ENCODE assay signal across 8 mouse cellular contexts in the genomic region with DNA sequence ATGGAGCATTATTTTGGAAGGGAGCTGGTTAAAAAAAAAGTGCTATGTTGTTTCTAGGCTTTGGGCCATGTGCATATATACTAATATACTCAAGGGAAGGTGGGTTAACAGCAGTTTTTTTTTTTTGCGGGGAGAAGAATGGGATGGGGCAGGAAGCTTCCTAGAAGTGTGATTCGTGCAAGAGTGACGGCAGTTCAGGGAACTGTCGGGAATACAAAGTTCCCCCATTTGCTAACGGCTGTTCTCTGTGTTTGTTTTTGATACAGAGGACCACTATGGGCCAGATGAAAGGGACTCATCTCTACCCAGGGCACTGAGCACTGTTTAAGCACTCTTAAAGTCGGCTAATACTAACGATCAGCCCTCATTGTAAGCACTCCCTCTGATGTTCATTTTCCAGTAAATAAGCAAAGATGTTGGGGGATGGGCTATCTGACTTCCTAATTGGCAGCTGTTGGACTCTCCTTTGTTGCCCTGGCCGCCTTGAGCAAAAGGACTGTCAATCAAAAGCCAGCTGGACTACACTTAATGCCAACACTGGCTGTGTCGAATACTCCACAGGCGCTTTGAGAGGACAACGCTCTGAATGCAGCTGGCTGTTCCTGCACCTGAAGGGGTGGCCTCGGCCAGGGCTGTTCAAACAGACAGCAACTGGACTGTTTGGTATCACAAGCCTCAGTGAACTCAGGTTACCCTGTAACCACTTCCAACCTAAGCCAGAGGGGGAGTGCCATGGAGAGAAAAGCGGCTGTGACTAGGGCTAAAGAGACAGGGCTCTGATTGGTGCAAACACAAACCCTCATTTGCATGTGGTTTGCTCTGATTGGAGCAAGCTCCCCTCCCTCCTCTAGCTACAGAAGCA. TPM values are rescaled to one million over a fixed set of nuclear protein-coding genes. Genes with fewer than 3 reads are reported as not detected.
DNase-seq lines count a peak whose midpoint lies in the region; ATAC-seq and TF ChIP-seq lines count a peak whose summit lies in the region.

No protein-coding gene starts in this region.

- peak overlapping the region; percentile 45 for H3K4me2 ChIP-seq in heart, embryonic 11.5 days
- H3K4me2 ChIP-seq in limb, embryonic 14.5 days (replicated peaks; ENCODE audit: low read depth, low read length, severe bottlenecking) = no peak overlapping the region; the same call in 1 of the 2 replicates
- peak overlapping the region; percentile 26 for H3K4me2 ChIP-seq in midbrain, embryonic 13.5 days (replicated peaks)

- 20% methylated on average over 13 of the region's 13 CpGs for WGBS in heart, embryonic 11.5 days (ENCODE audit: insufficient replicate concordance)
- 25% methylated on average over 13 of the region's 13 CpGs for WGBS in limb, embryonic 14.5 days
- 6% methylated on average over 13 of the region's 13 CpGs for WGBS in midbrain, embryonic 13.5 days

- no peaks in the 10 kb centered on the region for H3K27me3 ChIP-seq in heart, embryonic 11.5 days (ENCODE audit: control insufficient read depth, insufficient read depth, low read length)
- H3K27me3 ChIP-seq in limb, embryonic 14.5 days (ENCODE audit: control insufficient read depth, insufficient read depth, low read length) = no peaks in the 10 kb centered on the region
- H3K27me3 ChIP-seq in midbrain, embryonic 13.5 days = no peaks in the 10 kb centered on the region

- H3K9me3 ChIP-seq in heart, embryonic 11.5 days (replicated peaks; ENCODE audit: control insufficient read depth, low read length) = no peaks in the 10 kb centered on the region
- no peaks in the 10 kb centered on the region for H3K9me3 ChIP-seq in limb, embryonic 14.5 days (ENCODE audit: control insufficient read depth, low read length)
- H3K9me3 ChIP-seq in midbrain, embryonic 13.5 days = no peaks in the 10 kb centered on the region

- no peaks in the 10 kb centered on the region for H3K36me3 ChIP-seq in heart, embryonic 11.5 days (ENCODE audit: control insufficient read depth, insufficient read depth, low read length)
- no peaks in the 10 kb centered on the region for H3K36me3 ChIP-seq in limb, embryonic 14.5 days (ENCODE audit: control insufficient read depth, insufficient read depth, low read length)
- H3K36me3 ChIP-seq in midbrain, embryonic 13.5 days = no peaks in the 10 kb centered on the region

- no peak for TF ChIP-seq POLR2A in limb, embryonic 14.5 days (IDR thresholded peaks at IDR 0.05; ENCODE audit: borderline replicate concordance, extremely low read depth, insufficient read depth, insufficient read length)

- 0 out of 2 replicates have a peak, but pooled peaks have one; percentile 39 for ATAC-seq in erythroblast, adult 5-6 weeks (replicated peaks; ENCODE audit: low FRiP score, poor library complexity, severe bottlenecking)
- no peak; the same call in 1 of the 2 replicates for ATAC-seq in heart, embryonic 11.5 days (replicated peaks; ENCODE audit: insufficient number of reproducible peaks, low FRiP score, low TSS enrichment)
- peak; percentile 80 for ATAC-seq in limb, embryonic 14.5 days (ENCODE audit: low FRiP score, low read depth)
- peak; percentile 96 for ATAC-seq in midbrain, embryonic 13.5 days

- H3K4me3 ChIP-seq in heart, embryonic 11.5 days (ENCODE audit: low read depth, low read length) = no peak overlapping the region
- H3K4me3 ChIP-seq in limb, embryonic 14.5 days (replicated peaks; ENCODE audit: low read length) = no peak overlapping the region
- 0 out of 2 replicates have a peak overlapping the region, but pooled peaks have one; percentile 0 for H3K4me3 ChIP-seq in midbrain, embryonic 13.5 days (replicated peaks)

- peak overlapping the region; percentile 3; the same call in 1 of the 2 replicates for H3K9ac ChIP-seq in heart, embryonic 11.5 days (ENCODE audit: low read depth, low read length)
- no peak overlapping the region for H3K9ac ChIP-seq in limb, embryonic 14.5 days (ENCODE audit: low read depth, low read length, severe bottlenecking)
- H3K9ac ChIP-seq in midbrain, embryonic 13.5 days (replicated peaks) = no peak overlapping the region

- peak; percentile 57 for DNase-seq in adrenal gland, postnatal 10 days
- no peak for DNase-seq in adrenal gland, postnatal 4 days (ENCODE audit: low spot score in 2 of 2)
- DNase-seq in kidney, adult 8-10 months = peak; percentile 66 to 77
- peak; percentile 69 for DNase-seq in limb, embryonic 14.5 days (ENCODE audit: low spot score)
- peak; percentile 66 for DNase-seq in testis, postnatal 10 days (ENCODE audit: low spot score)

- H3K4me1 ChIP-seq in heart, embryonic 11.5 days (ENCODE audit: control insufficient read depth, insufficient read depth, low read length) = peaks cover 27% of the 10 kb centered on the region
- H3K4me1 ChIP-seq in limb, embryonic 14.5 days (ENCODE audit: control insufficient read depth, insufficient read depth, low read length) = peaks cover 16% of the 10 kb centered on the region
- peaks cover 36% of the 10 kb centered on the region for H3K4me1 ChIP-seq in midbrain, embryonic 13.5 days (replicated peaks)

- peak overlapping the region; percentile 81 for H3K27ac ChIP-seq in heart, embryonic 11.5 days (ENCODE audit: low read depth, low read length)
- no peak overlapping the region for H3K27ac ChIP-seq in limb, embryonic 14.5 days (replicated peaks; ENCODE audit: low read depth, low read length)
- peak overlapping the region; percentile 87 for H3K27ac ChIP-seq in midbrain, embryonic 13.5 days

RNA-seq across cellular contexts. Expression of gene Mcur1, which starts 28.9 kb away (rescaled TPM):
- total RNA-seq in adrenal gland, postnatal 10 days (2021) = 10 to 100 TPM; 66.3 to 83.1 TPM
- 10 to 100 TPM; 36.5 to 38.1 TPM for total RNA-seq in adrenal gland, postnatal 4 days (2021)
- total RNA-seq in erythroblast, adult 5-6 weeks (2015; ENCODE audit: low replicate concordance) = 3.8 and 7.5 TPM in 2 replicates
- total RNA-seq in erythroblast, adult 5-6 weeks (2017; ENCODE audit: low replicate concordance) = 3.0 and 9.2 TPM in 2 replicates
- polyA plus RNA-seq in heart, embryonic 11.5 days (2014; fragmentation: Nextera tagmentation; extraction: Ambion mirVana) = 14.5 and 19.0 TPM in 2 replicates
- 19.7 and 23.1 TPM in 2 replicates for polyA plus RNA-seq in limb, embryonic 14.5 days (2012; rRNA removed)
- 18.1 and 20.5 TPM in 2 replicates for polyA plus RNA-seq in limb, embryonic 14.5 days (2014; fragmentation: Nextera tagmentation; extraction: Ambion mirVana)
- polyA plus RNA-seq in midbrain, embryonic 13.5 days (2015; fragmentation: Nextera tagmentation; extraction: Ambion mirVana) = 8.1 and 8.2 TPM in 2 replicates

RNA-seq across cellular contexts. Expression of gene Ranbp9, which starts 50.0 kb away (rescaled TPM):
- total RNA-seq in adrenal gland, postnatal 10 days (2021) = 10 to 100 TPM; 53.1 to 59.9 TPM
- 10 to 100 TPM; 57.0 to 62.2 TPM for total RNA-seq in adrenal gland, postnatal 4 days (2021)
- 35.4 and 65.8 TPM in 2 replicates for total RNA-seq in erythroblast, adult 5-6 weeks (2015; ENCODE audit: low replicate concordance)
- total RNA-seq in erythroblast, adult 5-6 weeks (2017; ENCODE audit: low replicate concordance) = 29.8 and 33.5 TPM in 2 replicates
- 8.8 and 12.2 TPM in 2 replicates for polyA plus RNA-seq in heart, embryonic 11.5 days (2014; fragmentation: Nextera tagmentation; extraction: Ambion mirVana)
- 34.5 and 36.9 TPM in 2 replicates for polyA plus RNA-seq in limb, embryonic 14.5 days (2012; rRNA removed)
- polyA plus RNA-seq in limb, embryonic 14.5 days (2014; fragmentation: Nextera tagmentation; extraction: Ambion mirVana) = 12.6 and 14.2 TPM in 2 replicates
- 11.7 and 14.4 TPM in 2 replicates for polyA plus RNA-seq in midbrain, embryonic 13.5 days (2015; fragmentation: Nextera tagmentation; extraction: Ambion mirVana)

Comparison
In these comparisons a context has a peak if more than half of its experiments do, and no peak if none do; other contexts are left out.
1. DNase-seq: peak in adrenal gland, postnatal 10 days (single experiment), kidney, adult 8-10 months (2 of 2), limb, embryonic 14.5 days (single experiment) and testis, postnatal 10 days (single experiment); none in adrenal gland, postnatal 4 days (0 of 2).